Mouse (Mus musculus) monocyte, adult 5-6 weeks (primary cell): ENCODE results near the gene Lbh. TPM values are rescaled to one million over a fixed set of nuclear protein-coding genes. Genes with fewer than 3 reads are reported as not detected.
A peak's percentile ranks its signal among the peaks of the same experiment; 100 is the strongest.

Experiments used
- ATAC-seq: fragments of 153-309, 156-312 bp; replicated peaks from 2 replicates; pipeline ENCODE4 v1.8.0; 2017; ENCODE audit warnings: mild to moderate bottlenecking; ENCODE audit not compliant: low TSS enrichment, insufficient number of reproducible peaks, severe bottlenecking, poor library complexity, low FRiP score
- total RNA-seq: library from RNA; stranded (forward); fragments of 200-1000, 200-491, 200-594 nt; gene quantifications from 3 replicates; pipeline ENCODE4 v1.2.3, GENCODE M21; 2017

The Lbh gene
- total RNA-seq, result 71.9 to 97.1 TPM (median 79.5 TPM) in 3 replicates

GRCm38 (mm10) chr17:72918053-72918452 lies at the start of gene Lbh:
Gene Lbh (plus strand): TSS chr17:72918305.
- ATAC-seq, result peak; percentile 78

- no peak for ATAC-seq
These were observed 39.1 kb upstream of the Lbh start for GRCm38 (mm10) chr17:72878979-72879378.

DNA sequence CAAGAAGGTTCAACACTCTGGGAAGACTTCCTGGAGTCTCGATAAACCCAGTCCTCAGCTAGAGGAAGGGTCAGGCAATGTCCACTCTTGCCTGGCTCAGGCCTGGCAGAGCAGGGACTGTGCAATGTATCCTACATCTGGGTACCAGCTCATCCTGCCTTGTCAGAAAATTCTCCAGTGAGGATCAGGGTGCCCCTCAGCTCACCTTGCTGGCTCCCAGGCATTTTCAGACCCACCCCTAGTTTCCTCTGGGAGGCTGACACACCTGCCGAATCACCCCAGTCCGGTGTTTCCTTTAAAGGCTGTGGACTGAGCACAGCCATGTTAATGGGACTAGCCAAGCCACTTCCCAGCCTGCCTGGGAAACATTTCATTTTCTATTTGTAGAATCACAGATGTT lies 37.9 kb upstream of the Lbh start:
- ATAC-seq, result no peak

DNA sequence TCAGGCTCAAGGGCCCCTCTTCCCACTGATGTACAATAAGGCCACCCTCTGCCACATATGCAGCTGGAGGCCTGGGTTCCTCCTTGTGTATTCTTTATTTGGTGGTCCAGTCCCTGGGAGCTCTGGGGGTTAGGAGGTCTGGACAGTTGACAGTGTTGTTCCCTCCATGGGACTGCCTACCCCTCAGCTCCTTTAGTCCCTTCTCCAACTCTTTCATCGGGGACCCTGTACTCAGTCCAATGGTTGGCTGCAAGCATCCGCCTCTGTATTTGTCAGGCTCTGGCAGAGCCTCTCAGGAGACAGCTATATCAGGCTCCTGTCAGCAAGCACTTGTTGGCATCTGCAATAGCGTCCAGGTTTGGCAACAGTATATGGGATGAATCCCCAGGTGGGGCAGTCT lies 37.1 kb upstream of the Lbh start:
- no peak for ATAC-seq

DNA sequence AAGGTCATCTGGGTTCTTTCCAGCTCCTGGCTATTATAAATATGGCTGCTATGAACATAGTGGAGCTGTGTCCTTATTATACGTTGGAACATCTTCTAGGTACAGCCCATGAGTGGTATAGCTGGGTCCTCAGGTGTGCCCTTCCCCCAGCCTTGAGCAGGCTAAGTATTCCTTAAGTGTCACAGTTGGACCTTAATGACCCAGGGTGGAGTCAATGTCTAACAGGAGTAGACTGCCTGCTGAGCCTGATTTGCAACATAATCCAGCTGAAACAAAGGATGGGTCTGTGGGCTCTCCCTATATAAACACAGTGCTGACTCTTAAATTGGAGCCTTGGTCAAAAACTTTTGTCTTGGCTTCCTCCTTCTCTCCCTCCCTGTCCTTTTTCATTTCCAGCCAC lies 36.3 kb upstream of the Lbh start:
- no peak for ATAC-seq

- peak; percentile 73; the same call in 1 of the 2 replicates for ATAC-seq
These were observed 28.3 kb upstream of the Lbh start for GRCm38 (mm10) chr17:72889556-72890397.

DNA sequence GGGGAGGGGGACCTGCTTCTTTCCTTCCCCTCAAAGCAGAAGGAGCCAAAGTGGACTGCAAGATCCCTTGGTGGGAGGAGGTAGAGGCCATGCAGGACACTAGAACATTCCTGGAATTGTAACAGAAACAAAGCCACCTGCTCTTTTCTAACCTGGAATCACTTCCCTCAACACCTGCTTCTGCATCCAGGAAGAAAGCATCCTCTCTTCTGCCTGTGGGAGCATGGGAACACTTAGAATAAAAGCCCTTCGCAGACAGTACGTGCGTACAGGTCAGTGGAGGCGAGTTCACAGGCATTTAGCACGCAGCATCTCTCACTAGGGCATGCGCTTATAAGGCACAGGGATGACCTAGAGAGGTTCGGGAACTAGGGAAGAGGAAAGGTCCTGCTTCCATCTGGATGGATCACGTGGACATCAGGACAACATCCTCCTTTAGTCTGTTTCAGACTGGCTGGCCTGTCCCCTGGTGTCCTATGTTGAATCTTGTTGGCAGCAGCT lies 27.7 kb upstream of the Lbh start:
- ATAC-seq, result no peak

- ATAC-seq, result no peak
These were observed 26.5 kb upstream of the Lbh start for GRCm38 (mm10) chr17:72891556-72891955.

DNA sequence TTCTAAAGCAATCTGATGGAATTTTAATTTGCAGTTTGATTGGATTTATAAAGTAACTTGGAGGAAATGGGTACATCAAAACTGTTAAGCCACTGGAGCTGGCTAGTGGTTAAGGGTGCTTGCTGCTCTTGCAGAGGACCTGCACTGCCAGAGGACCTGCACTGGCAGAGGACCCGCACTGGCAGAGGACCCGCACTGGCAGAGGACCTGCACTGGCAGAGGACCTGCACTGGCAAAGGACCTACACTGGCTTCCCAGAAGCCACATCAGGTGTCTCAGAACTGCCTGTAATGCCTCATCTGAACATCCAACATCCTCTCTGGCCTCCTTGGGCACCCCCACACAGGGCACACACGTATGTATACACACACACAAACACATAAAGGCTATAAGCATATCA lies 22.6 kb upstream of the Lbh start:
- ATAC-seq, result no peak

DNA sequence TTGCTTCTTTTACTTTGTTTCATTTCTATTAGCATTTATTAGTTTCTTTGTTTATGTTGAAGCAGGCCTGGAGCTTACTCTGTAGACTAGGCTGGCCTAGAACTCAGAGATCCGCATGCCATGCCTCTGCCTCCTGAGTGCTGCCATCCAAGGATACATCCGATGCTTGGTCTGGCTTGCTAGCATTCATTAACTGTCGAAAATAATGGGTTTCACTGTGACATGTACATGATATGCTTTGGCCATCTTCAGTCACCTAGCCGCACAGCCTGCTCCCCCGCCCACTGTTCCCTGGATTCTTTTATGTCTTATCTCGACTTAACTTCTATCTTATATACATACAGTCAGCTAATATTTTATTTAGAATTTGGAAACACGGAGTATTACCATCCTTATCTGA lies 21.0 kb upstream of the Lbh start:
- no peak for ATAC-seq

GRCm38 (mm10) chr17:72897961-72898360 lies 20.1 kb upstream of the Lbh start:
- no peak for ATAC-seq

DNA sequence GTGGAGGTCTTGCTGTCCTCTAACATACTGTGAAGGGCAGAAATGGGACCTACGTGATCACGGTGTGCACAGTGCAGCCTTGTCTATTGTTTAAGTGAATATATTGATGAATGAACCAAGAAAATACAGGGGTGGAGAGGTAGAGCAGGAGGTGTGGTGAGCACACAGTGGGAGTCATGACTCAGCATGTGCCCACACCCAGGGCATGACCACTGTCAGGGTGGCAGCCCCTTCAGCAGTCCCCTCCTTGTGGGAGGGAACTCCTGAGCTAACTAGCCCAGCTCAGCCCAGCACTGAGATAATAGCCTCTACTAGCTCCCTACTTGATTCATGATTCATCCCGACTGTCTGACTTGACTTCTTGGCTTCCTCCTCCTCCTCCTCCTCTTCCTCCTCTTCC lies 19.3 kb upstream of the Lbh start:
- ATAC-seq, result no peak

DNA sequence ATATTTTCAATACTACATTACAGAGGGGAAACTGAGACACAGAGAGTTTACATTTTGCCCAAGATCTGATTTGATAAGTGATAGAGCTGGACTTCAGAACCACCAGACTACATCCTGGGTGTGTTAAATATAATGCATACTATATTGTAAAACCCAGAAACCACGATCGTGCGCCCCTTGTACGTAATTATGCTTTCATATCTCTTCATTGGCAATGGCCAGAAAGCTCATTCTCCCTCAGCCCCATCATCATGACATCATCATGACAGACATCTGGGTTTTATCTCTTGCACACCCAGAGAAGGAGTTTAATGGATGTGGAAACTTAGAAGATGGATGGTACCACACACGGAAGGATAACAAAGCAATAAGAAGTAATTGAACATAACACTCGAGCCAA lies 17.1 kb upstream of the Lbh start:
- ATAC-seq, result no peak

- no peak for ATAC-seq
These were observed 16.4 kb upstream of the Lbh start for GRCm38 (mm10) chr17:72901705-72902104.

DNA sequence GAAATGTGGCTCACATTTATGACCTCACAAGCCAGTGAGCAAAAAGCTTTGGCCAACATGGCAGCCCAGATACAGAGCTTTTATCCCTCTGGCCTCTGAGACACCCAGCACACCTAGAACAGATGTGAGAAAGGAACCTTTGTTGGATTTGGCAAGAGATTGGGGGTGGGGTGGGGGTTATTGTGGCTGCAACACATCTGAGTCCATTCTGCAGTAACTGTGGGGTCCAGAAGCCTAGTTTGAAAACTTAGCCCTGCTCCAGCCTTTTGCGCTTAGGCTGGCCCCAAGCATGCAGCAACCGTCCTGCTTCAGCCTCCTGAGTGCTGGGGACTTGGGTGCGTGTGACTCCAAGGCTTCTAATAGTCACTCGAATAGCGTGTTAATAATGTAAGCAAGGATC lies 14.8 kb upstream of the Lbh start:
- no peak for ATAC-seq

- no peak for ATAC-seq
These were observed 14.1 kb upstream of the Lbh start for GRCm38 (mm10) chr17:72903921-72904421.

DNA sequence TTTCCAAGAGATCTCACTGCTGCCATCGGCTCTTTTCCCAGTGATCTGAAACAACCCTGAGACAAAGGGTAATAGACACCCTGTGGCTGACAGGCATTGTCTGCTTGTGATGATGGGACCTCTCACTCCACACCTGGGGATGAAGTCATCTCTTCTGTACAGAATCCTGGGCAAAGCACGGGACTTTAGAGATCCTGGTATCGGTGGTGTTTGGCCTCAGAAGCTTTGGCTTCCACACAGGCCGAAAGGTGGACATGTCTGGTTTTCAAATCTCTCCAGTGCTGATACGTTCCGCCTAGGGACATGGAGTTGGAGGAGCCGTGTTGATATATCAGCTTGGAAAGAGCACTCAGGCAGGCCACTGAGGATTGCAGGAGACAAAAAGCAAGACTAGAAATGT lies 13.2 kb upstream of the Lbh start:
- no peak for ATAC-seq

- no peak for ATAC-seq
These were observed 11.7 kb upstream of the Lbh start for GRCm38 (mm10) chr17:72906231-72906896.

DNA sequence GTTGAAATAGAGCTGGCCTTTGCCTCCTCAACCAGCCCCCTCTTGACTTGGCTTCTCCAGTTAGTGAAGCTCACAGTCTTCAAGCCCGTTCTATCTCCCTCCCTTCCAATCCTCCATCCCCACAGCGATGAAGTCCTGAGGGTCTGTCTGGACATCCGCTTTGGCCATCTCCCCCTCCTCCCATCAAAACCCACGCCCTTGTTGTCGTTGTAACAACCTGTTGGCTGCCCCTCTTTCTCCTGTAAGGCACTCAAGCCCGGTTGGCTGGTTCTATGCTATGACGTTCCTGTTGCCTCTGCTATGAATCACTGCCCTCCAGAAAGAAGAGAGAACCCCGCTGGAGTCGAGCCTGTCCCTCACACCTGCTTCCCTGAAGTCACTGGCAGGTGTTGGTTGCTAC lies 10.9 kb upstream of the Lbh start:
- no peak for ATAC-seq

DNA sequence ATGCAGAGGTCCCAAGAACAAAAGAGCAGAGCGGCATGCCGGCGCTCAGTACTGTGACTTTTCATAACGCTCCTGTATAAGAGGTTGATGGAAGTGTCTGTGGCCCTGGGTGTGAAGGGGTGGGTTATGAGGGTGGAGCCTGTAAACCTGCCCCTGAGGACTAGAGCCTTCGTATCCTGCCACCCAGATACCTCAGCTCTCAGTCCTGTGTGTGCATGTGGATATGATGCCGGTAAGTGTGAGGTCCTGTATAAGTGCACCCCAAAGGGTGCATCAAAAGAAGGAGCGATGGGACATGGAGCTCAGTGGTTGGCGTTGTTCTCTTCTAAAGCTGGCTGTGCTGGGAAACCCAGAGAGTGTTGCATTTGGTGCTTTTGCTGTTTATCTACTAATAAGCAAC lies 10.3 kb upstream of the Lbh start:
- no peak; the same call in 1 of the 2 replicates for ATAC-seq
